In the genomic region with DNA sequence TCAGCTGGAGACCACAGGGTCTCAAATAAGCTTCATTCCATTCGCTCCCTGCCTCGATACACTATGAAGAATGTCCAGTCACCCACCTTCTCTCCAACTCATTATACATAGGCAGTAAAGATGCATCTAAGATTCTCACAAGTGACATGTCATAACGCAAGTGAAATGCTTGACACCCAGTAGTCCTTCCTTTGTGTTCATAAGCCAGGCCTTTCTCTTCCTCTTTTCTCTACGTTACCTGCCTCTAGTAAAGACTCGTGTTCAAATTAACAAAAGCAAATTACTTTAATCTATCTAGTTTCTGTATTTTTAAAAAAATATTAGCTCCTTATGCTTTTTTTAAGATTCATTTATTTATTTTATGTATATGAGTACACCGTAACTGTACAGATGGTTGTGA, we compare ENCODE assay signal across 24 mouse cellular contexts. TPM values are rescaled to one million over a fixed set of nuclear protein-coding genes. Genes with fewer than 3 reads are reported as not detected.
DNase-seq lines count a peak whose midpoint lies in the region; ATAC-seq lines count a peak whose summit lies in the region.
"Had no signal": no experiment of that assay in that cellular context is flagged by ENCODE, and none has a peak within 500 bp of the region (broad histone marks: within the 10 kb centered on the region; RNA-seq: fewer than 3 reads in every experiment).

No protein-coding gene starts in this region.

- ATAC-seq in granulocyte monocyte progenitor cell, adult 5-6 weeks (replicated peaks; ENCODE audit: poor library complexity, severe bottlenecking): peak; percentile 67
- no peak for ATAC-seq in kidney, embryonic 15.5 days (replicated peaks; ENCODE audit: low FRiP score)
- ATAC-seq: activated CD4-positive, CD25-positive, alpha-beta regulatory T cell, adult 4 months; forebrain, embryonic 15.5 days had no signal

- peaks cover 40% of the 10 kb centered on the region for H3K4me1 ChIP-seq in heart, embryonic 10.5 days
- H3K4me1 ChIP-seq in kidney, embryonic 15.5 days: peaks cover 29% of the 10 kb centered on the region
- H3K4me1 ChIP-seq: forebrain, embryonic 15.5 days had no signal

- H3K9ac ChIP-seq in kidney, embryonic 15.5 days: no peak overlapping the region
- H3K9ac ChIP-seq: embryonic facial prominence, embryonic 13.5 days; forebrain, embryonic 12.5 days; forebrain, embryonic 15.5 days; heart, embryonic 12.5 days; heart, embryonic 15.5 days; hindbrain, embryonic 15.5 days had no signal

- DNase-seq in heart, embryonic 10.5 days (ENCODE audit: low spot score): no peak
- DNase-seq in heart, postnatal 36 days: no peak
- peak; percentile 69 for DNase-seq in A20 (ENCODE audit: low read depth, low spot score)
- no peak for DNase-seq in left cerebral cortex, adult 18-20 months (ENCODE audit: low spot score in 2 of 2)
- DNase-seq: adrenal gland, adult 8-10 months; adrenal gland, postnatal 25 days; B cell, adult 2 months; cerebellum, adult 11-12 months; cerebellum, adult 8-10 months; cerebellum, postnatal 10 days; cerebellum, postnatal 36 days; embryo, embryonic 11 days; gastrocnemius, postnatal 25 days had no signal

- H3K27ac ChIP-seq in heart, embryonic 10.5 days: 0 out of 2 replicates have a peak overlapping the region, but pooled peaks have one; percentile 75
- H3K27ac ChIP-seq in kidney, embryonic 15.5 days: no peak overlapping the region
- H3K27ac ChIP-seq: embryonic facial prominence, embryonic 10.5 days; embryonic facial prominence, embryonic 13.5 days; forebrain, embryonic 12.5 days; forebrain, embryonic 15.5 days; hindbrain, embryonic 15.5 days had no signal

- H3K4me2 ChIP-seq in kidney, embryonic 15.5 days: no peak overlapping the region
- H3K4me2 ChIP-seq: embryonic facial prominence, embryonic 13.5 days; forebrain, embryonic 12.5 days; forebrain, embryonic 15.5 days; heart, embryonic 12.5 days; heart, embryonic 15.5 days; hindbrain, embryonic 15.5 days had no signal

- intact Hi-C loops in heart, postnatal 36 days (cut with DNase I): no loop called here

- 92% methylated on average over 6 of the region's 6 CpGs for WGBS in heart, embryonic 10.5 days
- 89% methylated on average over 6 of the region's 6 CpGs for WGBS in kidney, embryonic 15.5 days

- H3K36me3 ChIP-seq in heart, embryonic 10.5 days: no peaks in the 10 kb centered on the region
- H3K36me3 ChIP-seq in kidney, embryonic 15.5 days: no peaks in the 10 kb centered on the region
- H3K36me3 ChIP-seq: embryonic facial prominence, embryonic 10.5 days; embryonic facial prominence, embryonic 13.5 days; forebrain, embryonic 12.5 days; forebrain, embryonic 15.5 days; heart, embryonic 12.5 days; heart, embryonic 15.5 days; hindbrain, embryonic 15.5 days had no signal

- H3K4me3 ChIP-seq in heart, embryonic 10.5 days: no peak overlapping the region
- no peak overlapping the region for H3K4me3 ChIP-seq in kidney, embryonic 15.5 days (replicated peaks)
- H3K4me3 ChIP-seq: embryonic facial prominence, embryonic 10.5 days; embryonic facial prominence, embryonic 13.5 days; erythroblast, embryonic 14.5 days; forebrain, embryonic 12.5 days; forebrain, embryonic 15.5 days; heart, embryonic 12.5 days; heart, embryonic 15.5 days; hindbrain, embryonic 15.5 days had no signal

- H3K9me3 ChIP-seq in heart, embryonic 10.5 days: no peaks in the 10 kb centered on the region
- H3K9me3 ChIP-seq in kidney, embryonic 15.5 days (replicated peaks): no peaks in the 10 kb centered on the region
- H3K9me3 ChIP-seq: embryonic facial prominence, embryonic 10.5 days; embryonic facial prominence, embryonic 13.5 days; forebrain, embryonic 12.5 days; forebrain, embryonic 15.5 days; heart, embryonic 12.5 days; heart, embryonic 15.5 days; hindbrain, embryonic 15.5 days had no signal

- H3K27me3 ChIP-seq in heart, embryonic 10.5 days (ENCODE audit: insufficient read depth, poor library complexity, severe bottlenecking): no peaks in the 10 kb centered on the region
- H3K27me3 ChIP-seq in kidney, embryonic 15.5 days: no peaks in the 10 kb centered on the region
- H3K27me3 ChIP-seq: embryonic facial prominence, embryonic 13.5 days; forebrain, embryonic 12.5 days; forebrain, embryonic 15.5 days; heart, embryonic 12.5 days; heart, embryonic 15.5 days; hindbrain, embryonic 15.5 days had no signal

RNA-seq across cellular contexts. Expression of gene Bcl2, which starts 59.8 kb away (rescaled TPM):
- polyA plus RNA-seq in heart, embryonic 10.5 days (2016; fragmentation: Nextera tagmentation; extraction: Ambion mirVana): 12.1 and 15.0 TPM in 2 replicates
- total RNA-seq in heart, postnatal 36 days (2021): 1 to 10 TPM; 3.7 to 5.1 TPM
- 44.5 and 49.6 TPM in 2 replicates for total RNA-seq in granulocyte monocyte progenitor cell, adult 5-6 weeks (2014; fragmentation: Nextera tagmentation)
- 26.2 and 26.3 TPM in 2 replicates for total RNA-seq in granulocyte monocyte progenitor cell, adult 5-6 weeks (2017)
- 10 to 100 TPM; 16.9 to 19.1 TPM for total RNA-seq in left cerebral cortex, adult 18-20 months (2021)
- polyA plus RNA-seq in kidney, embryonic 15.5 days (2015; fragmentation: Nextera tagmentation; extraction: Ambion mirVana): 26.4 and 26.7 TPM in 2 replicates
- polyA plus RNA-seq: erythroblast, embryonic 14.5 days had no signal
